Mouse (Mus musculus): ENCODE results near the gene Nlk.
"Not testable (repeated sequence)": the region's sequence is repeated elsewhere in the genome, so short reads cannot be mapped to it uniquely, and the experiment has no call there.

Nlk gene

DNA sequence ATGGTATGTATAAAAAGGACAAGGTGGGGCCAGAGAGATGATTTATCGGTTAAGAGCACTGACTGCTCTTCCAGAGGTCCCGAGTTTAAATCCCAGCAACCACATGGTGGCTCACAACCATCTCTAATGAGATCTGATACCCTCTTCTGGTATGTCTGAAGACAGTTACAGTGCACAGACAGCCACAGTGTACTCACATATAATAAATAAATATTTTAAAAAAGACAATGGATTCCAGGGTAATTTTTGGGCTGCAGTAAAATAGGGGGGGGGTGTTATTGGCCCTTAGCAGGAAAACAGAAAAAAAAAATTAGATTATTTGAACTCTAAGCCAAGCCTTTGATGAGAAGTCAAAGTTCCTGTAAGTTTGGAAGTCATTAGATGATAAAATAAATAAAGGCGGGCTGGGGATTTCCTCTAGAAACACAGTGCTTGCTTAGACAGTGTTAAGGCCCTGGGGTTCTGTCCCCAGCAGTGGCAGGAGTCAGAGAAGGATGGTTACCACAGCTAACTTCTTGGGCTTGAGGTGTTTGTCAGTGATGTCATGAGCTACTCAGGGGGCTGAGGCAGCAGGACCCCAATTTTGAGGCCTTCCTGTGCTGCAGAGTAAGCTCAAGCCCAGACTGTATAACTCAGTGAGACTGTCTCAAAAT is 98.3 kb downstream of the Nlk start:
- DNase-seq (ENCODE audit: extremely low read depth, low read depth, low spot score), result no peak

DNA sequence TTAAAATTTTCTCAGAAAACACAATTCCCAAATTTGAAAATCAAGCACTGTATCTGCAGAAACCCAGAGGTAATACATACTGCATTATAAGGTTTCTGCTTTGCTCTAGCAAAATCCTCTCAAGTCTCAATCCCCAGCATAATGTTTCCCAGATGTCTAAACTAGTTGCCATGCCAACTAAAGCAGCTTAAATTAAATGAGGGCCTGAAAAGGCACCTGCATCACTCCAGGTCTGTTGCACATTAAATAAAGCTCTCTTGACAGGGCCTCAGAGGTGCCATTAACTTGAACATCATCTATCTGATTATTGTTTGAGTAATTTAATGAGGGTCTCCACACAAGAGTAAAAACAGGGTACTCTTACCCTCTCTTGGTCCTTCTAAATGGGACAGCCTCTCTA is 100.4 kb downstream of the Nlk start:
- no peak for DNase-seq (ENCODE audit: extremely low read depth, low read depth, low spot score)

DNA sequence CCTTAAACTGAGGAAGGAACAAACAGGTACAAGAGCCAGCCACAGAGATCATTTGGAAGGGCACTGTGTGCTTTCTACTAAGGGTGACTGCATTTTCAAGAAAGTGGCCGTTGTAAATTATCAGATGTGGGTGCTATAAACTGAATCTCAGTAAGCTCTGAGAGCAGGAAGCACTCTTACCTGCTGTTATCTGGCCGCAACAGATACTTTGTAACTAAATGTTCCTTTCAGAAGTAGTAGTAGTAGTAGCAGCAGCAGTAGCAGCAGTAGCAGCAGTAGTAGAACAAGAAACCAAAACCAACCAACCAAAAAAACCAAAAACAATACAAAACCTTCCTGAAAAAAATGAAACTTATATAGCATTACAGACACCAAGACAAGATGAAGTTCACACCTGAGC is 101.4 kb downstream of the Nlk start:
- DNase-seq (ENCODE audit: extremely low read depth, low read depth, low spot score), result no peak

GRCm38 (mm10) chr11:78594271-78594964 is 102.8 kb downstream of the Nlk start:
- DNase-seq (ENCODE audit: extremely low read depth, low read depth, low spot score), result no peak

DNA sequence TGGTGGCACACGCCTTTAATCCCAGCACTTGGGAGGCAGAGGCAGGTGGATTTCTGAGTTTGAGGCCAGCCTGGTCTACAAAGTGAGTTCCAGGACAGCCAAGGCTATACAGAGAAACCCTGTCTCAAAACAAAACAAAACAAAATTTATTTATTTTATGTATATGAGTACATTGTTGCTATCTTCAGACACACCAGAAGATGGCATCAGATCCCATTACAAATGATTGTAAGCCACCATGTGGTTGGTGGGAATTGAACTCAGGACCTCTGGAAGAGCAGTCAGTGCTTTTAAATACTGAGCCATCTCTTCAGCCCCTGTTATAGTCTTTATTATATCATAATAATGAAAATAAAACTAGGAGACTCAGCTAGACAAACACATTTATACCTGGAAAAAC is 109.5 kb downstream of the Nlk start:
- not testable (repeated sequence) for DNase-seq (ENCODE audit: extremely low read depth, low read depth, low spot score)

DNA sequence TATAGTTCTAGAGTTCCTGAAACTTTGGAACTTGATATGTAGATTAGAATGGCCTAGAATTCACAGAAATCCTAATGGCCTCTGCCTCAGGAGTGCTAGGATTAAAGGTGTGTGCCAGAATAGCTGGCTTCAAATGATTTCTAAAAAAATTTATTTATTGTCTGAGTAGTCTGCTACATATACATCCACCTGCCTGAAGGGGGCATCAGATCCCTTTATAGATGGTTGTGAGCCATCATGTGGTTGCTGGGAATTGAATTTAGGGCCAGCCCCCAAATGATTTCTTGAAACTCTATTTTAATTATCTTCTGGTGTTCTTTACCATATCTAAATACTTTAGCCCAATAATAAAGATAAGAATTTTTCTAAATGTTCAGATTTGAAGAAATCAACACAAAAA is 111.1 kb downstream of the Nlk start:
- no peak for DNase-seq (ENCODE audit: extremely low read depth, low read depth, low spot score)

GRCm38 (mm10) chr11:78582848-78583247 is 114.3 kb downstream of the Nlk start:
- DNase-seq (ENCODE audit: extremely low read depth, low read depth, low spot score), result no peak

DNA sequence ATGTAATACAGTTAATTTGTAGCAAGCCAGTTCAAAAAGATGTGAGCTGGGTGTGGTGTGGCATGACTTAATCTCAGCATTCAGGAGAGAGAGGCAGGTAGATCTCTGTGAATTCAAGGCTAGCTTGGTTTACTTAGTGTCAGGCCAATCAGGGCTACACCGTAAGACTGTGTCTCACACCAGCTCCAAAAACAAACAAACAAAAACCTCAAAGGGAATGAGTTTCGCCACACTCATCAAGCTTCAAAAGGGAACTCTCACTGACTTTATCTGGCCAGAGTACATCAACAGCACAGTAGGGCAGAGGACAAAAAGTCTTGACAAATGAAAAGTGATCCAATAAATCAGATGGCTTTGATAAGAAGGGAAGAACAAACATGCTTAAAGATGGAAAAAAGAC is 122.2 kb downstream of the Nlk start:
- DNase-seq (ENCODE audit: extremely low read depth, low read depth, low spot score), result no peak

- DNase-seq (ENCODE audit: extremely low read depth, low read depth, low spot score), result no peak
These were observed 122.6 kb downstream of the Nlk start for GRCm38 (mm10) chr11:78574536-78574935.

GRCm38 (mm10) chr11:78574031-78574430 is 123.1 kb downstream of the Nlk start:
- not testable (repeated sequence) for DNase-seq (ENCODE audit: extremely low read depth, low read depth, low spot score)

DNA sequence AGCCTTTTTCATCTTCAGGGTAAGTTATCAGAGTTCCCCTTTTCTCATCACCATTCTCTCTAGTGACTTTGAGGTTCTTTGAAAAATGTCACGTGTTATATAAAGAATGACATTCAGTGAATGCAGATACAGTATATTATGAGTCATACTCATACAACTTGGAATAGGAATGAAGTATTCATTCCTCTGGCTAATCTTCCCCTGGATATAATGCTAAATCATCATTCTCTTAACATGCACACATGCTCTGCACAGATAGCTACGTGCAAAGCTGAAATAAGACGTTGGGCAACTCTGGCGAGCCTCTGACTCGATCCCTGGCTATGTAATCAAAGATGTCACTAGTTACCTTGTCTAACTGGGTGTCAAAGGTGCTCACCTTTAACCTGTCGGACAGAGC is 125.3 kb downstream of the Nlk start:
- no peak for DNase-seq (ENCODE audit: extremely low read depth, low read depth, low spot score)

- no peak for DNase-seq (ENCODE audit: extremely low read depth, low read depth, low spot score)
These were observed 125.7 kb downstream of the Nlk start for GRCm38 (mm10) chr11:78571441-78571840.

DNA sequence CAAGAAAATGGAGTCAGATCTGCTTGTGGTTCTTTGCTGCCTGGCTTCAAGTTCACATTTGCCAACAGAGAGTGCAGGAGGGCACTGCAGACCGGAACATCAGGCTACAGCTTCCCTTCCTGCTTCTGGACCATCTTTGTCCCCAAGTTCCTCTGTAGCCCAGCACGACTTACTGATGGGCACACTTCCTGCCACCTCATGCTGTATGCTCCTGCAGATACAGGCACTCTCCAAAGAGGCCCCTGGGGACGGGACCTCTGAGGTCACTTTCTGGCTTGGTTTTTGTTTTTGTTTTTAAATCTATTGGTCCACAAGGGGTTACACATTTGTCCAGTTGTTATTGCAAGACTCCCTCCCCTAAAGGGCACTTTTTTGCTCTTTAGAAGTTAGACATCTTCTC is 127.4 kb downstream of the Nlk start:
- DNase-seq (ENCODE audit: extremely low read depth, low read depth, low spot score), result no peak

GRCm38 (mm10) chr11:78568827-78569226 is 128.3 kb downstream of the Nlk start:
- DNase-seq (ENCODE audit: extremely low read depth, low read depth, low spot score), result no peak

- no peak for DNase-seq (ENCODE audit: extremely low read depth, low read depth, low spot score)
These were observed 129.6 kb downstream of the Nlk start for GRCm38 (mm10) chr11:78567614-78568013.

DNA sequence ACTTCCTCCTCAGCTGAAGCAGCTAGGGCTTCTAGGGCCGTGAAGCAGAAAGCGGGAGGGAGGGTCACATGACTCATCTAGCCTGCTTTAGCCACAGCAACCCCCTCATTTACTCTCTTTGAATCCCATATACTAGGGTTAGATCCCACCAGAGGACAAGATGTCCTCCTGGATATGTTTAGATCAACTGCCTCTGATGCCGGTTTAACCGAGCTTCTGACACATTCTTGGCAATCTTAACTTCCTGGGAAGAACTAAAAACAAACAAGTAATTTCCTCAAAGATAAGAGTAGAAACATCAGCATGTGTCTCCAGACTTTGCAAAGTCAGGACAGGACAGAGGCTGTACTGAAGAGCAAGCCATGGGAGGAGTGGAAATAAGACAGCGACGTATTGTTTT is 130.4 kb downstream of the Nlk start:
- no peak for DNase-seq (ENCODE audit: extremely low read depth, low read depth, low spot score)

DNA sequence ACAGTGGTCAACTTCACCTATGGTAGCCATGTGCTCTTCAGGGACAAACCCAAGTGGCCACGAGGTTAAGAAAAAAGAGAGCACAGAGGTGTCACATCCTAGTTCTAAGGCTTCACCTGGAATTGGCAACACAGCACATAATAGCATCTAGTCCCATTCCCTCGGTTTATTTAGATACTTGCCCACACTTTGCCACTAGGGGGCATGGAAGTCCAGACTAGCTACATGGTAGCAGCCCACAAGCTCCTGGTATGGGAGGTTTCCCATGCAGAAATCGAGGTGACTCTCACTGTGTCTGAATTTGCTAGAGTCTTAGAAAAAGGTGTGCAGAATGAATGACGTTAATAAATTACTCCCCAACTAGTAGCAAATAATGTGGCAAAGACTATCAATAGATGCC is 136.7 kb downstream of the Nlk start:
- no peak for DNase-seq (ENCODE audit: extremely low read depth, low read depth, low spot score)

- no peak for DNase-seq (ENCODE audit: extremely low read depth, low read depth, low spot score)
These were observed 139.9 kb downstream of the Nlk start for GRCm38 (mm10) chr11:78557241-78557640.

DNA sequence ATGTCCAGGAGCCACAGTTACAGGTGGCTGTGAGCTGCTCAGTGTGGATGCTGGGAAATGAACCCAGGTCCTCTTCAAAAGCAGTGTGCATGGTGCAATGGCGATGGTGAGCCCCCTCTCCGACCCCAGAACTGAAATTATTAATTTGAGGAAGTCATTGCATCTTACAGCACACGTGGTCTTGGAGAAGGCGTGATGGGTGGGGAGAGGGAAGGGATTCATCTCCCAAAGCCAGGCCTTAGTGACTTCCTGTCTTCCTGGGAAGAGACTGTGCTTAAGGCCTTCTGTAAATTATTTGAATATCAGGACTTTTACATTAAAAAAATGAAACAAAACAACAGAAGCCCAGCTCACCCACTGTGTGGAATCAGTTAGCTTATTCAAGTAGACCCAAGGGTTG is 141.1 kb downstream of the Nlk start:
- no peak for DNase-seq (ENCODE audit: extremely low read depth, low read depth, low spot score)

- no peak for DNase-seq (ENCODE audit: extremely low read depth, low read depth, low spot score)
These were observed 141.6 kb downstream of the Nlk start for GRCm38 (mm10) chr11:78555623-78556022.

DNA sequence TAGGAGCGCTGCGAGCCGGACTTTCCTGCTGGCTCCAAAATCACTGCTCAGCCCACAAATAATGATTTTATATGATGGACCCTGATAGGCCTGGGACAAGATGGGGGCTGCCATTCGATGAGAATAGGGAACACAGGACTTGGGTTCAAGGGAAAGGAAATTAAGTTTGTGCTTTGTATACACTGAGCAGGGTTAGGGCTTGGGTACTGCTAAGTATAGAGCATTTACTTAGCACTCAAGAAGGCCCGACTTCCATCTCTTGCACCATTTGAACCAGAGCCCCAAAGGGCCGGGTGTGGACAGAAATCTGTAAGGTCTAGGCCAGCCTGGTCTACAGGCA is 146.1 kb downstream of the Nlk start:
- no peak for DNase-seq (ENCODE audit: extremely low read depth, low read depth, low spot score)

- peak; percentile 78 for DNase-seq (ENCODE audit: extremely low read depth, low read depth, low spot score)
These were observed 146.8 kb downstream of the Nlk start, which contains the start of gene Tmem97 for GRCm38 (mm10) chr11:78550168-78551058. Tmem97 (minus strand) TSS chr11:78550777.
